Mouse (Mus musculus): ENCODE data around the gene Ttc25.

DNA sequence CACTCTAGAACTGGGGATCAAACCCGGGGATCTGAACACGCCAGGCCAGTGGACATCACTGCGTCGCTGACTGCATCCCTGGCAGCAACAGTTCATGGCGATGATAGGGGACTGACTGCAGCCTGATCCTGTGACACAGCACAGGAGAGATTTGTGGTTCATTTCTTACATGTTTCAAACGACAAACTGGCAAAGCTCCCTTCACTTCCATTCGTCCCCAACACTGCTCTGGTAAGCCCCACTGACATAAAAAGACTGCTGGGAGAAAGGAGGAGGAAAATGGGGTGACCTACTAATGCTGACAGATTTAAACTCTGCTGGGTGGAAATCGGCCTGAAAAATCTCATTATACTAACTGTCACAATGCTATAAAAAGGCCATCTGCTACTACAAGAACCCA is 58.4 kb downstream of the Ttc25 start:
- TF ChIP-seq CEBPB (IDR thresholded peaks at IDR 0.05; ENCODE audit: low read depth) (no peak), USF1 (IDR thresholded peaks at IDR 0.05; ENCODE audit: low read depth) (no peak), CTCF (IDR thresholded peaks at IDR 0.05; ENCODE audit: control insufficient read depth, insufficient read depth, insufficient read length) (no peak), MAX (IDR thresholded peaks at IDR 0.05) (no peak), MYOG (IDR thresholded peaks at IDR 0.05; ENCODE audit: control insufficient read depth, extremely low read depth, insufficient read length) (no peak)

Measured in C2C12 (cell line).